Mouse (Mus musculus): ENCODE data around the gene Hpse2.

Hpse2 gene

GRCm38 (mm10) chr19:42988833-42989232, 399.3 kb downstream of the Hpse2 start:
- POLR2A ChIA-PET = no interaction called here
- CTCF ChIA-PET = no interaction called here

- ChIA-PET CTCF (no interaction called here), POLR2A (no interaction called here)
Observed at GRCm38 (mm10) chr19:42986315-42986701, 401.8 kb downstream of the Hpse2 start.

- ChIA-PET CTCF (no interaction called here), POLR2A (no interaction called here)
Observed at GRCm38 (mm10) chr19:42985372-42986314, 402.5 kb downstream of the Hpse2 start.

GRCm38 (mm10) chr19:42980537-42980936, 407.6 kb downstream of the Hpse2 start:
- POLR2A ChIA-PET = no interaction called here
- CTCF ChIA-PET = no interaction called here

GRCm38 (mm10) chr19:42977938-42978337, 410.2 kb downstream of the Hpse2 start:
- POLR2A ChIA-PET = no interaction called here

GRCm38 (mm10) chr19:42973740-42974139, 414.4 kb downstream of the Hpse2 start:
- ChIA-PET POLR2A (no interaction called here), CTCF (no interaction called here)

More at GRCm38 (mm10) chr19:42977938-42978337, 410.2 kb downstream of the Hpse2 start:
- CTCF ChIA-PET = no interaction called here

- POLR2A ChIA-PET = no interaction called here
- CTCF ChIA-PET = no interaction called here
Observed at GRCm38 (mm10) chr19:42965171-42965570, 423.0 kb downstream of the Hpse2 start.

GRCm38 (mm10) chr19:42948114-42948636, 440.0 kb downstream of the Hpse2 start:
- CTCF ChIA-PET = no interaction called here

GRCm38 (mm10) chr19:42937544-42937943, 450.6 kb downstream of the Hpse2 start:
- POLR2A ChIA-PET = interaction anchor here in 1 of 4 experiments (1.1 kb wide), 1 partner anchor 72 kb away, joined by 3 read pairs; no protein-coding TSS in a partner anchor
- CTCF ChIA-PET = interaction anchor here in 2 of 4 experiments (0.6 to 0.8 kb wide), 2 partner anchors 97 to 840 kb away, joined by 3 read pairs; no protein-coding TSS in a partner anchor

More at GRCm38 (mm10) chr19:42948114-42948636, 440.0 kb downstream of the Hpse2 start:
- POLR2A ChIA-PET = interaction anchor here in 1 of 4 experiments (0.9 kb wide), 1 partner anchor 13 kb away, joined by 3 read pairs; no protein-coding TSS in a partner anchor

- ChIA-PET POLR2A (interaction anchor here in 2 of 4 experiments (0.6 to 1.1 kb wide), 2 partner anchors 31 to 71 kb away, joined by 3 read pairs; no protein-coding TSS in a partner anchor), CTCF (interaction anchor here in 3 of 4 experiments (0.6 to 0.8 kb wide), 3 partner anchors 98 to 438 kb away, joined by 3 to 5 read pairs (median 3); no protein-coding TSS in a partner anchor)
Observed at GRCm38 (mm10) chr19:42936661-42937193, 451.4 kb downstream of the Hpse2 start.

GRCm38 (mm10) chr19:42929702-42930101, 458.5 kb downstream of the Hpse2 start:
- ChIA-PET CTCF (interaction anchor here in 1 of 4 experiments (1.4 kb wide), 1 partner anchor 10 kb away, joined by 3 read pairs; no protein-coding TSS in a partner anchor), POLR2A (no interaction called here)

GRCm38 (mm10) chr19:42928271-42928670, 459.9 kb downstream of the Hpse2 start:
- POLR2A ChIA-PET = interaction anchor here in 1 of 4 experiments (1.3 kb wide), 1 partner anchor 8 kb away, joined by 3 read pairs; no protein-coding TSS in a partner anchor

GRCm38 (mm10) chr19:42922610-42923009, 465.5 kb downstream of the Hpse2 start:
- ChIA-PET POLR2A (no interaction called here), CTCF (no interaction called here)

More at GRCm38 (mm10) chr19:42928271-42928670, 459.9 kb downstream of the Hpse2 start:
- CTCF ChIA-PET = interaction anchor here in 1 of 4 experiments (1.4 kb wide), 1 partner anchor 8 kb away, joined by 3 read pairs; no protein-coding TSS in a partner anchor

- POLR2A ChIA-PET = interaction anchor here in 1 of 4 experiments (0.5 to 1.0 kb wide), 2 partner anchors 21 to 918 kb away, joined by 3 read pairs; no protein-coding TSS in a partner anchor
- CTCF ChIA-PET = no interaction called here
Observed at GRCm38 (mm10) chr19:42913703-42914102, 474.5 kb downstream of the Hpse2 start.

- CTCF ChIA-PET = no interaction called here
- POLR2A ChIA-PET = no interaction called here
Observed at GRCm38 (mm10) chr19:42909719-42910118, 478.4 kb downstream of the Hpse2 start.

GRCm38 (mm10) chr19:42908553-42908952, 479.6 kb downstream of the Hpse2 start:
- POLR2A ChIA-PET = interaction anchor here in 1 of 4 experiments (0.8 kb wide), 1 partner anchor 12 kb away, joined by 4 read pairs; no protein-coding TSS in a partner anchor
- CTCF ChIA-PET = no interaction called here

- POLR2A ChIA-PET = interaction anchor here in 3 of 4 experiments (0.6 to 2.8 kb wide), 12 partner anchors 9 to 111 kb away, joined by 3 to 11 read pairs (median 4); no protein-coding TSS in a partner anchor
Observed at GRCm38 (mm10) chr19:42906328-42906727, 481.8 kb downstream of the Hpse2 start.

GRCm38 (mm10) chr19:42904726-42905125, 483.4 kb downstream of the Hpse2 start:
- ChIA-PET POLR2A (interaction anchor here in 2 of 4 experiments (0.6 to 2.8 kb wide), 4 partner anchors 11 to 473 kb away, joined by 3 to 11 read pairs (median 4); no protein-coding TSS in a partner anchor), CTCF (no interaction called here)

More at GRCm38 (mm10) chr19:42906328-42906727, 481.8 kb downstream of the Hpse2 start:
- CTCF ChIA-PET = no interaction called here

GRCm38 (mm10) chr19:42904240-42904639, 483.9 kb downstream of the Hpse2 start:
- ChIA-PET CTCF (no interaction called here), POLR2A (interaction anchor here in 1 of 4 experiments (1.2 kb wide), 1 partner anchor 10 kb away, joined by 4 read pairs; no protein-coding TSS in a partner anchor)

Measured in embryonic stem cell, embryonic (primary cell).